Mouse (Mus musculus): ENCODE measurements around the gene Cyp4a12b. TPM values are rescaled to one million over a fixed set of nuclear protein-coding genes. Genes with fewer than 3 reads are reported as not detected.
"Not testable (repeated sequence)": the region's sequence is repeated elsewhere in the genome, so short reads cannot be mapped to it uniquely, and the experiment has no call there.

The Cyp4a12b gene
- polyA plus RNA-seq, 1 experiment from 2014 or later, result not detected

GRCm38 (mm10) chr4:115476051-115476450, 64.6 kb downstream of the Cyp4a12b start:
- H3K27me3 ChIP-seq (replicated peaks; ENCODE audit: insufficient read depth, low read length); H3K4me2 ChIP-seq (replicated peaks; ENCODE audit: low read depth, low read length); H3K4me1 ChIP-seq (ENCODE audit: insufficient read depth, low read depth, low read length); H3K27ac ChIP-seq (ENCODE audit: low read length); ATAC-seq; H3K36me3 ChIP-seq (ENCODE audit: insufficient read depth, low read length); H3K9ac ChIP-seq (replicated peaks; ENCODE audit: low read depth); H3K9me3 ChIP-seq (ENCODE audit: low read length); H3K4me3 ChIP-seq (ENCODE audit: low read depth, low read length): not testable (repeated sequence)
- peak; percentile 27 for DNase-seq (ENCODE audit: low spot score)
- peak; percentile 58 for TF ChIP-seq CTCF (IDR thresholded peaks at IDR 0.05)

GRCm38 (mm10) chr4:115481006-115481652, 69.7 kb downstream of the Cyp4a12b start:
- no peak overlapping the region for H3K4me2 ChIP-seq (replicated peaks; ENCODE audit: low read depth, low read length)
- ATAC-seq (no peak), DNase-seq (ENCODE audit: low spot score) (no peak)
- no peaks in the 10 kb centered on the region for H3K4me1 ChIP-seq (ENCODE audit: insufficient read depth, low read depth, low read length)
- no peaks in the 10 kb centered on the region for H3K36me3 ChIP-seq (ENCODE audit: insufficient read depth, low read length)
- no peaks in the 10 kb centered on the region for H3K9me3 ChIP-seq (ENCODE audit: low read length)
- TF ChIP-seq EP300 (IDR thresholded peaks at IDR 0.05) (no peak), CTCF (IDR thresholded peaks at IDR 0.05) (no peak)
- H3K27me3 ChIP-seq (replicated peaks; ENCODE audit: insufficient read depth, low read length), result no peaks in the 10 kb centered on the region
- 60% methylated on average over 6 of the region's 6 CpGs for WGBS
- H3K9ac ChIP-seq (replicated peaks; ENCODE audit: low read depth), result no peak overlapping the region
- H3K27ac ChIP-seq (ENCODE audit: low read length), result no peak overlapping the region
- no peak overlapping the region for H3K4me3 ChIP-seq (ENCODE audit: low read depth, low read length)

Other genes starting within 250 kb of the Cyp4a12b start
- not detected in 2 replicates for gene Cyp4a29, start 169.5 kb upstream of the Cyp4a12b start, polyA plus RNA-seq (2015; fragmentation: Nextera tagmentation; extraction: Ambion mirVana)
- not detected in 2 replicates for gene Cyp4a12a, start 112.6 kb upstream of the Cyp4a12b start, polyA plus RNA-seq (2015; fragmentation: Nextera tagmentation; extraction: Ambion mirVana)
- gene Cyp4a30b, start 41.0 kb downstream of the Cyp4a12b start, polyA plus RNA-seq (2015; fragmentation: Nextera tagmentation; extraction: Ambion mirVana), result not detected in 2 replicates
- 0.06 and 0.07 TPM in 2 replicates for gene Cyp4a14, start 84.5 kb downstream of the Cyp4a12b start, polyA plus RNA-seq (2015; fragmentation: Nextera tagmentation; extraction: Ambion mirVana)
- gene Cyp4a10, start 106.6 kb downstream of the Cyp4a12b start, polyA plus RNA-seq (2015; fragmentation: Nextera tagmentation; extraction: Ambion mirVana), result 0.07 TPM in 1 of 2 replicates, not detected in the other
- gene Cyp4a31, start 152.0 kb downstream of the Cyp4a12b start, polyA plus RNA-seq (2015; fragmentation: Nextera tagmentation; extraction: Ambion mirVana), result not detected in 2 replicates
- 0.08 TPM in 1 of 2 replicates, not detected in the other for gene Cyp4a32, start 189.3 kb downstream of the Cyp4a12b start, polyA plus RNA-seq (2015; fragmentation: Nextera tagmentation; extraction: Ambion mirVana)
- 171 and 174 TPM in 2 replicates for gene Cyp4b1, start 236.1 kb downstream of the Cyp4a12b start, polyA plus RNA-seq (2015; fragmentation: Nextera tagmentation; extraction: Ambion mirVana)